Mouse (Mus musculus): ENCODE results near the gene Cenpb.

Cenpb gene

DNA sequence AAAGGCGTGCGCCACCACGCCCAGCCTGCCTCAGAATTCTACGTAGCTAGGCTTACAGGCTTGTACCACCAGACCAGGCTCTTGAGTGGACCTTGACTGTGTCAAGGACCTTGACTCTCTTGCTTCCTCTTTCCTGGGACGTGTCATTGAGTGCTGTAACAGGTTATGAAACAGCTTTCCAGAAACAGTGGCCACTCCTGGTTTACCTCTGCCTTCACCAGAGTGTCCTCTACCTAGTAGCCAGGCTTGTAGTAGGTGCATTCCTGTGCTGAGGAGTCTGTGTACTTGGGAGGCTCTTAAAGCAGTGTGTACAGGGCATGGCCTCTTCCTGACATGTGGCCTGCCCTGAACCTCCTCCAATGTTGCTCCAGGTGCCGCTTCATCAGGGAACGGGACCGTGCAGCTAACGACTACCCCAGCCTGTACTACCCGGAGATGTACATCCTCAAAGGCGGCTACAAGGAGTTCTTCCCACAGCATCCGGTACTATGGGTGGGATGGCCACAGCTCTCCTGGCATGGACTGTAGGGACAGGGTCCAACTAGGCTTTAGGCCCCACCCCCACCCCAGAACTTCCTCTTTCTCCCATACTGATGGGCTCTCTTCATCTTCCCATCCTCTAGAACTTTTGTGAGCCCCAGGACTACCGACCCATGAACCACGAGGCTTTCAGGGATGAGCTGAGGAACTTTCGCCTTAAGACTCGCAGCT is 16.9 kb upstream of the Cenpb start:
- no peak for DNase-seq (ENCODE audit: low read depth)

DNA sequence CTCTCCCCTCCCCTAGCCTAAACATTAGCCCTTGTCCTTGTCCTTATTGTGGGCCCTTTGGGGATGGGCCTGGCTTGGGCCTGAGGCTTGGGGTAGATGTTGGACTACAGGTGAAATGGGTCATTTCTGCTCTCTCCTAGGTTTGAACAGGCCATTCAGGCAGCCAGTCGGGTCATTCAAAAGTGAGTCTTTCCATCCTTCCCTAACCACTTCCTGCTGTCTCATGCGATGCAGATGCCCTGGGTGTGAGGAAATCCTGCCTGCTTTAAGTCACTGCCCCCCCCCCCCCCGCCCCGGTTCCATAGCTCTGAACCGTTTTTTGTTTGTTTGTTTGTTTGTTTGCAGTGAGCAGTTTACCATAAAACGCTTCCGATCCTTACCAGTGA is 11.1 kb upstream of the Cenpb start:
- no peak for DNase-seq (ENCODE audit: low read depth)

DNA sequence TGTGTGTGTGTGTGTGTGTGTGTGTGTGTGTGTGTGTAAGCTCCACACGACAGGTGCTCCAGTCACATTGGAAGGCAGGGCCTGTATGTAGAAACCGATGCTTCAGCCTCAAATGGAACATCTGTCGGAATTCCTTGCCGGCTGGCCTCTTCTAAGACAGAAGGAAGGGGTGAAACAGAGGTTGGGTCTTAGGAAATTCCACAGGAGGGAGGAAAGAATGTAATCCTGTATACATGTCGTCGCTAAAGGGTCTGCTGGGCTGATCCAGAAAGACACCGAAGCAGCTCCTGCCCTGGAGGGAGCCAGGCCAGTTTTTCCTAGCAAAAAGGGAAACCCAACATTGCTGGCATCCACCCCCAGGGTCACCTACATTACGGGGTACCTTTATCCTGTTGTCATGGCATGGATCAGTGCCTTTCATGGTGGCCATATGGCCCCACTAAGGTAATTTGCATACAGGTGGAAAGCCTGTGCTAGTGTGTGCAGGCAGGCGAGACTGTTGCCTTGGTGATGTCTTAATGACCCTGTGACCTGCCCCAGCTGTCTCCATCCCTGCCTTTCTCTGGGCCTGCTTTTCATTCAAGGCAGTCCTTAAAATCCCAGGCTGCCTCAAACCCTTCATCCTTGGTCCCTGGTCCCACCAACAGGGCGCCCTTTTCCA is 10.6 kb upstream of the Cenpb start:
- DNase-seq (ENCODE audit: low read depth), result no peak

DNA sequence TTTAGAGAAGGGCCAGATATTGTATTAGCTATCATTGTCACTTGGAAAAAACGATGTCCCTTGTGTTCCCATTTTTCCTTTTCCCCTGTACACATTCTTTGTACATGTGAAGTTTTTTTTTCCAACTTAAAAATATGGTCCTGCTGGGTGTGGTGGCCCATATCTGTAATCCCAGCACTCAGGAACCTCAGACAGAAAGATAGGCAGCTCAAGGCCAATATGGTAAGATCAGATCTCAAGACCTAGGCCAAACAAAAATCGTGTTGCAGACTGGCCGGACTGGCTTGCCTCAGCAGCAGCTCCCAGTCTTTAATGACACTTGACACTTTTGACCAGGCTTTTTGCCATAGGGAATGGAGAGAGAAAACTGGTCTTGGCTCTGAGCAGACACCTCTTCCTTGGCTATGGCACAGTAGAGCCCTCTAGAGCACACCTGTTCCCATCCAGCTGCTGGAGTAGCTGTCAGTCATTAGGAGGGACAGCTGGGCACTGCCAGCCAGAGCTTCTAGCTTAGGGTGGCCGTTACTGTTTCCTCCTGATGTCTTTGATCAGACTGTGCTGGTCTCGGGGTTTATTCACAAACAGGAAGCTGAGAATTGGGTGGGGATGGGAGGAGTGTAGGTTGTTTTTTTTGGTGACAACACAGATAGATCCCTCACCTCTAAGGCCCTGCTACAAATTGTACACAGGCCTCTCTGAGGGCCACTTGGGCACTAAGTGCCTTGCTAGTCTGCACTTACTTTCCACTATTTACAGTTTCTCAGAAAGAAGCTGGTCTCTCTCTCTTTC is 9.8 kb upstream of the Cenpb start:
- DNase-seq (ENCODE audit: low read depth), result no peak

DNA sequence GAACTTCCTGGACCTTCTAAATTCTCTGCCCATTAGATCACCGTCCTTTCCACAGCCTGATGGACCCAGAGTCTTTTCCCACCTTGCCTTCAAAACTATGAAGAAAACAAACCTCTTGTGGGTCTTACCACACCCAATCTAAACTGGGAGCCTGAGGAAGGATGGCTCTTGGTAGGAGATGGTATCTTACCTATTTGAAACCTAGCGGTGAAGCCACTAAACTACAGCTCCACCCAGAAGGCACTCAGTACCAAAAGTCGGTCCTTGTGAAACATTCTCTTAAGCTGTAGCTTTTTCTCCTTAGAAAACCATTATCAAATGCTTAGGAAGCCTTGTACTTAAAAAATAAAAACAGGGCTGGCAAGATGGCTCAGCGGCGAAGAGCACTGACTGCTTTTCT is 8.4 kb upstream of the Cenpb start:
- DNase-seq (ENCODE audit: low read depth), result no peak

DNA sequence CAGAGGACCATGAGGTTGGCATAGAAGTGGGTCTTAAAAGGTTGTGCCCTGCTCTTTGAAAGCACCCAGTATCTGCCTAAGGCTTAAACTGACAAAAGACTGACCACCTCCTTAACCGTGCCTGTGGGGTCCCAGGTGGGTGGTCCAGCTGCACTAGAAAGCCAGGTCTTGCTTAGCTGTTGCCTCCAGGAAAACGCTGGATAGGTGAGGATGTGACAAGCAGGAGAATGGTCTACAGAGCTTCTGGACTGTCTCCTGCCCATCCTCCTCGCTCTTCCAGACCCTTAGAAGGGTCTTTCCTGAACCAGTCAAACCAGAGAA is 7.7 kb upstream of the Cenpb start:
- no peak for DNase-seq (ENCODE audit: low read depth)

DNA sequence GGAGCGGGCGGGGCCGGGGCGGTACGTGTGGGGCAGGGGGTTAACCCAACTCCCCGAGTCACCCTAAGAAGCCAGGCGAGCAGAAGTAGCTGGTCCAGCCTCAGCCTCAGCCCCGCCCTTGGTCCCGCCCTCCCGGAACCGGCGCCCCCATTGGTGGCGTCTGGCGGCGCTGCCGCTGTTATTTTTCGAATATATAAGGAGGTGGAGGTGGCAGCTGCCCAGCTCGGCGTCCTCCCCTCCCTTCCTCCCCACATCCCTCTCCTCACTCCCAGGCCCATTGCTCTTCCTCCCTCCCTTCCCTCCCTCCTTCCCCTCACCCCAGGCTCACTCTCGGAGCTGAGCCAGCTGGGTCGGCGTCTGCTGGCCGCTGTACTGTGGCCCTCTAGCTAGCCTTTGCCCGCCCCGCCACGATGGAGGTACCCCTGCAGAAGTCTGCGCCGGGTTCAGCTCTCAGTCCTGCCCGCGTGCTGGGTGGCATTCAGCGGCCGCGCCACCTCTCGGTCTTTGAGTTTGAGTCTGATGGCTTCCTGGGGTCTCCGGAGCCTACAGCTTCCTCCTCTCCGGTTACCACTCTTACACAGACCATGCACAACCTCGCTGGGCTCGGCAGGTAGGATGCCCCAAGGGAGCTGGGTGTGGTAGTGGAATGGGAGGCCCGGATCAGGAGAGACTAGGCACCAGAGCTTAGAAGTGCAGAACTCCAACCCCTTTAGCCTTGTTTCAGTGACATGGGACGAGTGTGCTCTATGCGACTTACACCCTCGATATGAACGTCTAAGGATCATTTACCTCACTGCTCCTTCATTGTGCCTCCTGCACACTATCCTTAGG is 7.1 kb upstream of the Cenpb start, which contains the start of the genes Cdc25b and Spef1:
TSS of gene Cdc25b (plus strand) at position 179 of the 831 bp plus-strand sequence.
TSS of gene Spef1 (minus strand) at position 512 of the 831 bp plus-strand sequence.
- DNase-seq (ENCODE audit: low read depth), result peak; percentile 61

DNA sequence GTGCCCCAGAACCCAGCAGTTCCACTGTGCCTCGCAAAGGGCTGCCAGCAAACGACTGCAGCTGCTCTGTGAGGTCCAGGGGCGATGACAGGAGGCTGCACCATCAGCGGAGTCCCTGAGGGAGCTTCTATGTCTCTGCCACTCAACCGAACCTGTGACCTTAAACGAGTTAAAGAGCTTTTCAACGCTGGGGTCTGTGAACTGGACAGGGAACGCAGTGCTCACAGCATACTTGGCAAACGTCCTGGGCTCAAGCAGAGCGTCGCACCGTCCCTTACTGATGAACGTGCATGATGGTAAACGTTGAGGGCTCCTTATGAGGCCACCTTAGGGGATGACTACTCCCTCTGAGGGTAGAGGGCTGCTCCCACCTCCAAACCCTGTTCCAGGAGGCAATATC is 6.5 kb upstream of the Cenpb start:
- no peak for DNase-seq (ENCODE audit: low read depth)

DNA sequence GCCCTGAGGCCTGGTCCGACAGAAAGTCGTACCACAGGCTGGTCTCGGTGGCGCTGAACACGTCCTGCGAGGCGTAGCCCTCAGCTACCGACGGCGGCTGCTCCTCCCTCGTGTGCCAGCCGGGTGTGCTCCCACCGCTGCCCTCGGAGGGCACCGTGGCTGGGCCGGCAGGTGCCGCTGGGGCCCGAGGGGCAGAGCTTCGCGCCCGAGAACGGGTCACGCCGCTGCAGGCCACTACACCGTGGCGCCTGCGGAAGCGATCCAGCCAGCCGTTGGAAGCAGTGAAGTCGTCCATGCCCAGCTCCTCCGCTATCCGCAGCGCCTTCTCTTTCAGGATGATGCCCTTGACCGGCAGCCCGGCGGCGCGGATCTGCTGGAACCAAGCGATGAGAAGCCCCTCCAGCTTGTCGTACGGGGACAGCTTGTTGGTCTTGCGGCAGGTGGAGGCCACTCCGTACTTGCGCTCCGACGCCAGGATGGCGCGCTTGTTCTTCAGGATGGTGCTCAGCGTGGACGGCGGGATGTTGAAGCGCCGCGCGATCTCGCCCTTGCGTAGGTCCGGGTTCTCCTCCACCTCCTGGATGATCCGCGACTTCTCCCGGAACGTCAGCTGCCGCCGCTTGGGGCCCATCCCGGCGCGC is 501 bp downstream of the Cenpb start:
- DNase-seq (ENCODE audit: low read depth), result no peak

DNA sequence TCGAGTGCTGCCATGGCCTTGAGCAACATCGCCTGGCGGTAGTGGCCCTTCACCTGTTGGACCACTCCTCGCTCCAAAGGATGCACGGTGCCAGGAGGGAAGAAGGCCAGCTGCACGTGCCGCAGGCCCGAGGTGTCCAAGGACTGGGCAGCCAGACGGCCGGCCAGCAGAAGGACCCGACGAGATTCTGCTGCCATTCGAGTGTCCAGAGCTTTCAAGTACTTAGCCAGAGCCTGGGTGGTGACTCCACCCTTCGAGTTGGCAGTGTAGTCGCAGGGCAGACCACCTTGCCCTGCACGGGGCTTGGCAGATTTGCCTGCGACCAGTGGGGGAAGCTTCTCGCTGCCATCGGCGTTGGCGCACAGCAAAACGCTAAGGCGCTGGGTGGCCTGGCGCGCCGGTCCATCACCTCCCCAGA is 1.0 kb downstream of the Cenpb start:
- no peak for DNase-seq (ENCODE audit: low read depth)

DNA sequence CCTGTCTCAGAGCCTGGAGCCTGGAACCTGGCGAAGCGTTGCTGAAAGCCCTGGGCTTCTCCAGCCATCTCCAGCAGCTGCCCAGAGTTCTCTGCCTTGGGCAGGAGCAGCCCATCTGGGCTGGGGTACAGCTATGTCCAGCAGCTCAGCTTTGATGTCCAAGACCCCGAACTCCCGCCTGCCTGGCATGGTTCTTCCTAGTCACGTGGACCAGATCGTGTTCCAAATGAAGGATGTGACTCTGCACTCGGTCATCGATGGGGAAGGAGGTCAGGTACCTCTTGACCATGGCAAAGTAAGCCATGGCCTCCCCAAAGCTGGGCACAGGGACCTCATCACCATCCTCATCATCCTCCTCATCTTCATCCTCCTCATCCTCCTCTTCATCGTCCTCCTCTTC is 1.9 kb downstream of the Cenpb start:
- no peak for DNase-seq (ENCODE audit: low read depth)

DNA sequence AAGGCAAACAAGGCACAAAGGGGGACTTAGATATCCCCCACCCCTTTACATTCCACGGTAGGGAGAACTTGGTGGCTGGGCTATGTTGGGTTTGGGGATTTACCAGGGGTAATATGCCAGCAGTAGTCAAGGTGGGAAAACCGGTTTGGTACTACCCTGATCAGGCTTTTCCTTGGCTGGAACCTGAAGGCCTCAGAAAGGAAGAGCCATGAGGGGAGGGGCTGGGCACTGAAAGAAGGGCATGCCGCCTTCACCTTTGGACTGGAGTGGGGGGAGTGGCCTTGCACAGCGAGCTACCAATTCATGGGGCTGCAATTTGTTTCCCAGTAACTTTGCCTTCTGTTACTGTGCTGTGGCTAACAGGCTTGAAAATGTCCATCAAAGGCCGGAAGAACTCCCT is 3.4 kb downstream of the Cenpb start:
- DNase-seq (ENCODE audit: low read depth), result no peak

DNA sequence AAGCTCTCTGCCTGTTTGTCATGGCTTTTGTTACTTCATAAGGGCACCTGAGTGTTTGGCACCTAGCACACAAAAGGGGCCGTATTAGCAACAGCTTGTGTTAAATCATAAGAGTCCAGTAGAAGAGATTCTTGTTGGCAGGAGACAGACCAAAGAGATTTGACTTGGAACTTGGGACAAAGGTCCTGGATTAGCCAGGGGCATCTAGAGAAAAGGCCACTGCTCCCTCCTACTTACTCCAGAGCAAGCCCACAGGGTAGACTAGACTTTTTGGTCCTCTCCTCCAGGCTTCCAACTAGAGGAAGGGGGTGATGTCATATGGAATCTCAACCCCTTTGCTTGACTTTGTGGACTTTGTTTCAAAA is 3.9 kb downstream of the Cenpb start:
- no peak for DNase-seq (ENCODE audit: low read depth)

DNA sequence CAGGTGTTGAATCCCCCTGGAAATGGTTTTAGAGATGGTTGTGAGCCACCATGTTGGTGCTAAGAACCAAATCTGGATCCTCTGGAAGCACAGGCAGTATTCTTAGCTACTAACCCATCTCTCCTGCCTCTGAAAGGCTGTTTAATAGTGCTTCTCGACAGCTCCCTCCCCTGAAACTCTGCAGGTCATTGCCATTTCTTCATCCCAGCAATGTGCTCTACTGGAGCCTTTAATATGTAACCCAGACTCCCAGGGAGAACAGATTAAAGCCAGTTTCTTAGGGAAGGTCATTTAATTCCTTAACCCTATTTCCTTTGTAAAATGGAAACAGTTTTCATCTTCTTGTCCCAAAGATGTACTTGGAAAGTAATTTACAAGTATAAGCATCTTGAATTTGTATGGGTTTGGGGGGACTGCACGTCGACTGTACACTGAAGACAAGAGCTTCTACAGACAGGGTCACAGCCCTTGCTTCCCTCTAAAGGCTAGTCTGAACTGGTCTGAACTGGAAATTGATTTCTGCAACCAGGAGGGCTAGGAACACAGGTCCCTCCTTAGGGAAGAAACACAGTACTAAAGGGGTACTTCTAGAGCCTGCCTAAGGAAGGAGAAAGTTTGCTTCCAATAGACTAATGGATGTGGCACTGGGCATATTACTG is 4.5 kb downstream of the Cenpb start:
- no peak for DNase-seq (ENCODE audit: low read depth)

DNA sequence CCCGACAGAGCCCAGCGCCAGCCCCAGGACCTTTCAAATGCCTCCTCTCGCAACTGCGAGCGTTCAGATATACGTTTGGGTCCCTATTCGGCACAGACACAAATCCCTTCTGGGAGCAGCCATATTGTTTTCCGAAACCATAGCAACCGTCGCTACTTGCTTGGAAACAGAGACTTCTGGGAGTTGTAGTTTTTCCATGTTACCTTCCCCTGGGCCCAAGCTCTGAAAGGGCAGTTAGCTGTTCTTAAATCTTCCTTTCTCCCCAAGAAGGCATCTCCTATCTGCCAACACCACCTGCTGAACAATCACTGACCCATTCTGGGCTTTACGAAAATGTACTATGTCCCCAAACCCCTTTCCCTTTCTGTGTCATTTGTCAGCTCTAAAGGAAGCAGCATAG is 5.2 kb downstream of the Cenpb start:
- peak; percentile 67 for DNase-seq (ENCODE audit: low read depth)

DNA sequence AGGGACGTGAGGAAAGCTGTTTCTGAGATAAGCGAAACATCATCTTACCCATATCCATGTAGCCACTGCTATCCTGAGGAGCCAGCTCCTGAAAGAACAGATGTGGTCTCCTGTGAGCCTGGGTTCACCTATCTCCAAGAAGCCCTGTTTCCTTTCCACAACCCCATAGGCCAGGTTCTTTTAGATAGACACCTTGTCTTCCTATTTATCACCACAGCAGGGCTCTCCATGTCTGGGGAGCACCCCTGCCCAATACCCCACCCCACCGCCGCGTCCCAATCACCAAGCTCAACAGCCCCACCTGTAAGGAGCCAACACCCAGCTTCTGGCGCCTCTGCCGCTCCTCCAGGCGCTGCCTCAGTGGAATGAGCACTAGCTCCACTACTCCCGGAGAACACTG is 7.5 kb downstream of the Cenpb start:
- no peak for DNase-seq (ENCODE audit: low read depth)

DNA sequence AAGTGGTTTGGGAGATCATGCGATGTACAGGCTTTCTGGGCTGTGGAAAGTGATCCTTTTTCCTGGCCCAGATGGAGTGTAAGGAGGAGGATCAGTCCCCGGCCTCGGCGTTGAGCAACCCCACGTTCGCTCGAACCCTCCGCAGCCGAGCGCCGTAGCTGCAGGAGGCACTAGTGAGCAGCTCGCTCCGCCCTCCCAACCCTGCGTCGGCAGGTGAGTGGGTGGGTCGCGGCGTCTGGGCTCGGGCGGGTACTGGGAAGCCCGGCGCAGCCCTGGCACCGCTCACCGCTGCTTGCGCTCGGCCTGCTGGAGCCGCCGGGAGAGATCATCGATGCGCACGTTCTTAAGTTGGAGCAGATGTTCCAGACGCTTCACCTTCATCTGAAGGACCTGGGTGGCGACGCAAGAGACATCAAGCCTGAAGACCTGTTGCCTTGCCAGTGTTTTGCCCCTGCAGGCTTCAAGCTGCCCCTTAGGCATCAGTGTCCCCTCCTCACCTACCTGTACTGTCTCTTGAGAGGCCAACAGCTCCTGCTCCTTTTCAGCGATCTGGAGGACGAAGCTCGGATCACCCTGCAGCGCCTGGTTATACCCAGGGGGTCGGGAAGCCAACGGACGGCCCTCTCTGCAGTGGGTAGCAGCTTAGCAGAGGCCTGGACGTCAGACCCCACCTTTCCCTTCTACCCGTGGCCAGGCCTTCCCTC is 8.3 kb downstream of the Cenpb start:
- DNase-seq (ENCODE audit: low read depth), result no peak

DNA sequence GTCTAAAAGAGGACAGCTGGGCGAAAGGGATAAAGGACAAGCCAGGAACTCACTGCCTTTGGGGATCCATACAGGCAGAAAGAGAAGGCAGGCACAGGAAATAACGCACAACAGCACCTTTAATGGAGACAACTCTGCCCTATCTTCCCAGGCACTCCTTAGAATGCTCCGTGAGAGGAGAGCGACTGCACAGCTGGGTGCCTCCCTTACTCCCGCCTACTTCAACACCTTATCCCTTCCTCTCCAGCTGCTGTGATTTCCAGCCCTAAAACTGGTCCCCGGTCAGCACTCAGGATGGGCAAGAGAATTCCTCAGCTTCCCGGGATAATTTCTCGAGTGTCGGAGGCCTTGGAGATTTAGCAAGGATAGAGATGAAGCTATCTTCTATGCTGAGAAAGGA is 8.9 kb downstream of the Cenpb start:
- DNase-seq (ENCODE audit: low read depth), result no peak

DNA sequence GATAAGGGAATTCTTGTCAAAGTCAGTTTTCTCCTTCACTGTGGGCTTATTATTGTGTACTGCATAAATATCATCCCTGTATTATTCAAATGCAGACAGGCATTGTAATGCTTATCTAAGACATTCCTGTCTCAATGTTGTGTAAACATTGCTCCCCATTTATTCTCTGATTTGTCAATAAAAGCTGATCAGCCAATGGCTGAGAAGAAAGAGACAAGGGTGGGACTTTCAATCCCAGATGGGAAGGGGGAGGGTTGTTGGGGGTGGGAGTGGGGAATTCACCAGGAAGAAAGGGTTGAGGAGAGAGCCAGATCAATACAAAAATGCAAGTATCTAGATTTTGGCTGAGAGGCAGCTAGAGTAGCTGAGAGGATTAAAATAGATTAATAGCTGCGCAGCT is 11.0 kb downstream of the Cenpb start:
- DNase-seq (ENCODE audit: low read depth), result no peak

DNA sequence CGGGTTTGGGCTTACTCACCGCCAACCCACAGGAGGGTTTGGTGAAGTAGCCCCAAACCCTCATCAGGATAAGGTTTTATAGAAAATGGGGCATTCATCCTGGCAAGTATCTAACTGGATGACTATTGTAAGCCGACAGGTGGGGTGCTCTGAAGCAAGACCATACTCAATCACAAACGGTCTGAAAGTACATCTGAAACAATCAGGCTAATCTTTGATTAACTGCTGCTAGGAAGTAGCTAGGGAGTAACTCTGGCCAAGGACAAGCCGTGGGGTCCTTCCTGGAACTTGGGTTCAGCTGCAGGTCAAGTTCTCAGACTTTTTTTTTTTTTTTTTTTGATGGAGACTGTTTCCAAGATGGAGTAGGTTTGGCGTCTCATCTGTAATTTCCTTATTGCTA is 11.9 kb downstream of the Cenpb start:
- no peak for DNase-seq (ENCODE audit: low read depth)

DNA sequence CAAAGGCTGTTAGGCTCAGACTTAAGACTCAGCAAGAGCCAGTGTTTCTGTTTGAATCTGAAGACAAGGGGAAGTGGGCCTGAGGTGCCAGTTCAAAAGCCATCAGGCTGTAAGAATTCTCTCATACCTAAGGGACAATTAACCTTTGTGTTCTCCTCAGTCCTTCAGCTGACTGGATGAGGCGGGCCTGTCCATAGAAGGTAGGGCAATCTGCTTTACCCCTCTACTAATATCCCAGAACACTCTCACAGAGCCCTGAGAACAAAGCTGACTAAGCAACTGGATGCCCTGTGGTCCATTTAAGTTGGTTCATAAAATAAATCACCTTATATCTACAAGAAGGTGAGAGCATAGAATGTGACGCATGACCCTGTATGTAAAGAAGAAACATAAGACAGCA is 13.7 kb downstream of the Cenpb start:
- no peak for DNase-seq (ENCODE audit: low read depth)

Data from c-Kit-positive CD71-negative TER-119-negative erythroid progenitor cells, embryonic 14.5 days (primary cell).